Mouse (Mus musculus): Measurements from ENCODE around the gene Arid2. TPM values are rescaled to one million over a fixed set of nuclear protein-coding genes. Genes with fewer than 3 reads are reported as not detected.
"Not testable (repeated sequence)": the region's sequence is repeated elsewhere in the genome, so short reads cannot be mapped to it uniquely, and the experiment has no call there.

The Arid2 gene
- polyA plus RNA-seq, 1 experiment, result 0.61 TPM

DNA sequence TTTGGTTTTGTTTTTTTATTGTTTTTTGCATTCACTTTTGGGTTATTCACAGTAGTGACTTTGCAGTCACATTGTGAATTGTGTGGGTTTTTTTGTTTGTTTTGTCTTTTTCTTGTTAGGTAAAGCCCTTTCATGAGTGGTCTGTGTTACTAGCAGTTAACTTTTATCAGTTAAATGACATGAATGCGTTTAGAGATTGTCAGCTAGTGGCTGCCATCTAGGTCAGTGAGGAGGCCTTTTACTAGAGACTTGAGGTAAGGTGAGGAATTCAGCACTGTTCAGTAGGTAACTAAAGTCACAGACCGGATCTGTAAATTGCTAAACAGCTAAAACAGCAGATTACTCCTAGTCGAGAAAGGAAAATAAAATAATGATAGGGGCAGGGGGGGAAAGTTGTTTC, 6.1 kb downstream of the Arid2 start:
- no peaks in the 10 kb centered on the region for H3K9me3 ChIP-seq (ENCODE audit: control insufficient read depth, low read length)
- H3K36me3 ChIP-seq (ENCODE audit: control insufficient read depth), result peaks cover 60% of the 10 kb centered on the region
- H3K4me3 ChIP-seq (replicated peaks), result no peak overlapping the region
- peaks cover 59% of the 10 kb centered on the region for H3K4me1 ChIP-seq (ENCODE audit: control insufficient read depth)
- no peak for TF ChIP-seq GATA1 (IDR thresholded peaks at IDR 0.05; ENCODE audit: low read length)
- no peak for TF ChIP-seq TAL1 (IDR thresholded peaks at IDR 0.05; ENCODE audit: low read length)
- no peaks in the 10 kb centered on the region for H3K27me3 ChIP-seq (ENCODE audit: control insufficient read depth)

DNA sequence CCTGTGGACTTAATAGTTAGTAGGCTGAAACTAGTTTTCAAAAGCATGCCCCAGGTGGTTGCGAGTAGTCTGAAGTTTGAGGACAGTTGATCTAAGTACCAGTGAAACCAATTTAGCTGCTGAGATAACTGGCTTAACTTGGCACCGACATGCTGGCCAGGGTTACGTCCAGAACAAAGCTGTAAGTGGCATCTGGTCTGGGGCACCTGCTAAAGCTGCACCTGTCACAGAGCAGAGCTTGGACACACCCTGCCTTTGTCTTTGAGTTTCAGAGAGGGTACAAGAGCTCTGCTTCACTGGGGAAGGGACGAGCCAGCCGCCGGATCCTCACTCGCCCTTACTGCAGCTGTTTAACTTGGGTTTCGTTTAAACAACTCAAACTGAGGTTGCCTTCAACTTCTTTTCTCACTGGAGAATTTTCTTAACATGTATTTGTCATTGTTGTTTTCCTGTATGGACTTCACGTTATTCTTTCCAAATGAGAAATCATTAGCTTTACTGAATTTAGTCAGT, 9.8 kb downstream of the Arid2 start:
- H3K9me3 ChIP-seq (ENCODE audit: control insufficient read depth, low read length), result no peaks in the 10 kb centered on the region
- TF ChIP-seq TAL1 (IDR thresholded peaks at IDR 0.05; ENCODE audit: low read length), result no peak
- TF ChIP-seq GATA1 (IDR thresholded peaks at IDR 0.05; ENCODE audit: low read length), result no peak
- peaks cover 76% of the 10 kb centered on the region for H3K36me3 ChIP-seq (ENCODE audit: control insufficient read depth)
- peaks cover 40% of the 10 kb centered on the region for H3K4me1 ChIP-seq (ENCODE audit: control insufficient read depth)
- no peaks in the 10 kb centered on the region for H3K27me3 ChIP-seq (ENCODE audit: control insufficient read depth)
- H3K4me3 ChIP-seq (replicated peaks), result no peak overlapping the region

DNA sequence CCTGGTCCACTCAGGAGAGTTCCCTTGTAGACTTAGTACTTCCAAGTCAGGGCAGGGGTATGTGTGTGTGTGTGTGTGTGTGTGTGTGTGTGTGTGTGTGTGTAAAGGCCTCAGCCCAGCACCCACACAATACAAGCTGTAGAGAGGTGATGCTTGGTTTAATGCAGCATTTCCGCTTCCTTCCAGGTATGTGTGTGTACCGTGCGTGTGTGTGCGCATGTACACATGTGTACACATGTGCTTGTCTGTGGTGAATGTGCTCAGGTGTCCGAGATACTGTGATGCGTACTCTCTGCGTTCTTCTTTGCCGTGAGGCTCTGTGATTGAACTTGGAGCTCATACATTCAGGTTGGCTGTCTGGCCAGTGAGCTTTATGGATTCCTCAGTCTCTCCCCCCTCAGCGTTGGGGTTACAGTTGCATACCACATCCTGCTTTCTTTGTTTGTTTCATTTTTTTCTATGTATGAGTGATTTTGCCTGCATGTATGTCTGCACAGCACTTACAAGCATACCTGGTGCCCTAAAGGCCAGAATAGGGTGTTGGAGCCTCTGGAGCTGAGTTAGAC, 10.4 kb downstream of the Arid2 start:
- no peak overlapping the region for H3K4me3 ChIP-seq (replicated peaks)

DNA sequence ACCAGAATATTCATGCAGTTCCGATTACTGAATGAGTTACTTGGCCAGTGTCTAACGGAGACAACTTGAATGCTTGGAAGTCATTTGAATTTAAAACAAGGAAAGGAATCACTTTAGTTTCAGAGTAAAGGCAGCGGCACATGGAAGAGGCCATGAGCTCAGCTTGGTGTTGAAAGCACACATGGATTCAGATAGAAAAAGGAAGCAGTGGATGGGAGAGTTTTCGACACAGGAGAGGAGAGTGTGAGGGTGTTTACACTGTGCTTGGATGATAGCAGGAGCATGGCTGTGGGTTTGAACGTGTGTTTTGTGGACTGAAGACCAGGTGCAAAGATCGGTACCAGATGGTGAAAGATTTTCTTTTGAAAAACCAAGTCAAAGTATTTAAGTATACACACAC, 22.0 kb downstream of the Arid2 start:
- H3K4me1 ChIP-seq (ENCODE audit: control insufficient read depth), result peaks cover 19% of the 10 kb centered on the region
- peaks cover 72% of the 10 kb centered on the region for H3K36me3 ChIP-seq (ENCODE audit: control insufficient read depth)
- TF ChIP-seq GATA1 (IDR thresholded peaks at IDR 0.05; ENCODE audit: low read length) (no peak), TAL1 (IDR thresholded peaks at IDR 0.05; ENCODE audit: low read length) (no peak)
- no peak overlapping the region for H3K4me3 ChIP-seq (replicated peaks)
- H3K9me3 ChIP-seq (ENCODE audit: control insufficient read depth, low read length), result no peaks in the 10 kb centered on the region
- no peaks in the 10 kb centered on the region for H3K27me3 ChIP-seq (ENCODE audit: control insufficient read depth)

More for the DNA sequence above, 10.4 kb downstream of the Arid2 start:
- Histone ChIP-seq H3K9me3 (ENCODE audit: control insufficient read depth, low read length) (no peaks in the 10 kb centered on the region), H3K27me3 (ENCODE audit: control insufficient read depth) (no peaks in the 10 kb centered on the region), H3K4me1 (ENCODE audit: control insufficient read depth) (peaks cover 38% of the 10 kb centered on the region), H3K36me3 (ENCODE audit: control insufficient read depth) (peaks cover 81% of the 10 kb centered on the region)
- no peak for TF ChIP-seq GATA1 (IDR thresholded peaks at IDR 0.05; ENCODE audit: low read length)

DNA sequence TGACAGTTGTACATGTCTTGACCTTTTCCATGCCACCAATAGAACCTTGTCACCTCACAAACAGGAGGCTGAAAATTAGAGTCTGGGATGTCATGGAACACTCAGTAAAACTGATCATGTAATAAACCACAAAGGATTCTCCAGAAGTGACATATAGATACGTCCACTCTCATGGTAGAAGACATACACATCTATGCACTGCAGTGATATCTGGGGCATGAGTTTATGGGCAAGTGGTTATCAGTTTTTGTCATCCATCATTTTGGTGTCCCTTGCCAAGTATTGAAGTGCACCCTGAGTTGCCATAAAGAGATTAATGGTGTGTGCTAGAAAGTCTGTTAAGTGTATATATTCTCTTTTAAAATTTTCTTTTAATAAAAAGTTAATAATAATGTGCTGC, 25.6 kb downstream of the Arid2 start:
- Histone ChIP-seq H3K36me3 (ENCODE audit: control insufficient read depth) (peaks cover 62% of the 10 kb centered on the region), H3K9me3 (ENCODE audit: control insufficient read depth, low read length) (no peaks in the 10 kb centered on the region), H3K4me1 (ENCODE audit: control insufficient read depth) (peaks cover 16% of the 10 kb centered on the region), H3K4me3 (replicated peaks) (no peak overlapping the region), H3K27me3 (ENCODE audit: control insufficient read depth) (no peaks in the 10 kb centered on the region)
- no peak for TF ChIP-seq TAL1 (IDR thresholded peaks at IDR 0.05; ENCODE audit: low read length)
- TF ChIP-seq GATA1 (IDR thresholded peaks at IDR 0.05; ENCODE audit: low read length), result no peak

DNA sequence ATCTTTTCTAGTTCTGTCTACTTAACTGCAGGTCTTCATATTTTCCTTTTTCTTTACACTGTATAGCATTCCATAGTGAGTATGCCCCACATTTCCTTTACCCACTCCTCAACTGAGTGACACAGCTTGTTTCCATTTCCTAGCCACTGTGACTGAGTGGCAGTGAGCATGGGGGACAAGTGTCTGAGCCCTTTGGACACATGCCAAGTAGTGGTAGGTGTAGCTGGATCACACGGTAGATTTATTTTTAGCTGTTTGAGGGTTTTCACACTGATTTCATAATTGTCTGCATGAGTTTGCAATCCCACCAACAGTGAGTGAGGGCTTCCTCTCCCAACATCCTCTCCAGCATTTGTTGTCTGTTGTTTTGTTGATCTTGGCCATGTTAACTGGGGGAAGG, 28.3 kb downstream of the Arid2 start:
- Histone ChIP-seq H3K4me1 (ENCODE audit: control insufficient read depth) (peaks cover 15% of the 10 kb centered on the region), H3K9me3 (ENCODE audit: control insufficient read depth, low read length) (no peaks in the 10 kb centered on the region), H3K36me3 (ENCODE audit: control insufficient read depth) (peaks cover 48% of the 10 kb centered on the region), H3K4me3 (replicated peaks) (no peak overlapping the region), H3K27me3 (ENCODE audit: control insufficient read depth) (no peaks in the 10 kb centered on the region)
- TF ChIP-seq GATA1 (IDR thresholded peaks at IDR 0.05; ENCODE audit: low read length), result no peak
- TF ChIP-seq TAL1 (IDR thresholded peaks at IDR 0.05; ENCODE audit: low read length), result no peak

DNA sequence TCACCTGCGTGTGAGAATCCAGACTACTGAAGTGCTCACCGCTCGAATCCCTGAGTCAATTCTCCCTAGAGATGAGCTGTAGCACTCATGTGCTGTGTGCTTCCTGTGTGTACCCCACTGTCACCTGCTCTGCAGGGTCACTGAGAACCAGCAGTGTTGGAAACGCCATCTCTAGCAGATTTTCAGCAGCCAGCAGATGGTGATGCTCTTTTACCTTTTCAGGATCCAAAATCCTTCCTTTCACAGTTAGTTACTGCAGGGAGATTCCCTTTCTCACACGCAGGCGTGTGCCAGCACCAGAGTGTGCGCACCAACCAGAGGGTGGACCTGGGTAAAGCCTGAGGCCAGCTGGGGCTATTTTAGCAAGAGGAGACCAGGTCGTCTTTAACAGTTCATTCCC, 32.0 kb downstream of the Arid2 start:
- H3K36me3 ChIP-seq (ENCODE audit: control insufficient read depth), result peaks cover 35% of the 10 kb centered on the region
- no peak overlapping the region for H3K4me3 ChIP-seq (replicated peaks)
- no peaks in the 10 kb centered on the region for H3K9me3 ChIP-seq (ENCODE audit: control insufficient read depth, low read length)
- H3K27me3 ChIP-seq (ENCODE audit: control insufficient read depth), result no peaks in the 10 kb centered on the region
- TF ChIP-seq TAL1 (IDR thresholded peaks at IDR 0.05; ENCODE audit: low read length), result no peak
- TF ChIP-seq GATA1 (IDR thresholded peaks at IDR 0.05; ENCODE audit: low read length), result no peak
- no peaks in the 10 kb centered on the region; the same call in none of the 2 replicates for H3K4me1 ChIP-seq (ENCODE audit: control insufficient read depth)

DNA sequence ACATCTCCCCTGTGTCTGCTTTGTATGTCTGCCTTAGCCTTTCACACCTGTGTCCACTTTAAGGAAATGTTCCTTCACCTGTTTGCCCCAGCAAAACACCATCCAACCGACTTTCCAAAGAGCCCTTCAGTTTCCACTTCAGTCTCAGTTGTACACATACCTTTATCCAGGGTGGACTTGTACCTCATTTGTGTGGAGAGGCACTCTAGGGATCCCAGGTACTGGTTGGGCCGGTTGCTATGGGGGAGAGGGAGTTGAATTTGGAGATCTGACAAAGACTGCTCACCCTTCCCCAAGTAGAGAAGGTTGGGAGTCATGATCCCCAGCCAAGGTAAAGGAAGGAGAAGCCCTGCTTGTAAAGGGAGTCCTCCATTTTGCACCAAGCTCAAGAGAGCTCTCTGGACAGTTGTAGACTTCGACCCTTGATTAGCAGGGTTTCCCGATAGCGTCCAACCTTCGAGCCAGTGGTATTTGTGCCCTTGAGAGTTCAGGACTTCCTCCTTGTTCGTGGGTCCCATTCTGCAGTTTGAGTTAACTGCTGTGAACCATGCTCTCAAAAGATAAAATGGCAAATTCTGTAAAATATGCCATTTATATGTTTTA, 38.5 kb downstream of the Arid2 start:
- H3K27me3 ChIP-seq (ENCODE audit: control insufficient read depth), result no peaks in the 10 kb centered on the region
- no peak overlapping the region for H3K4me3 ChIP-seq (replicated peaks)
- peaks cover 16% of the 10 kb centered on the region for H3K4me1 ChIP-seq (ENCODE audit: control insufficient read depth)
- peaks cover 48% of the 10 kb centered on the region for H3K36me3 ChIP-seq (ENCODE audit: control insufficient read depth)
- TF ChIP-seq GATA1 (IDR thresholded peaks at IDR 0.05; ENCODE audit: low read length) (no peak), TAL1 (IDR thresholded peaks at IDR 0.05; ENCODE audit: low read length) (no peak)
- H3K9me3 ChIP-seq (ENCODE audit: control insufficient read depth, low read length), result no peaks in the 10 kb centered on the region

DNA sequence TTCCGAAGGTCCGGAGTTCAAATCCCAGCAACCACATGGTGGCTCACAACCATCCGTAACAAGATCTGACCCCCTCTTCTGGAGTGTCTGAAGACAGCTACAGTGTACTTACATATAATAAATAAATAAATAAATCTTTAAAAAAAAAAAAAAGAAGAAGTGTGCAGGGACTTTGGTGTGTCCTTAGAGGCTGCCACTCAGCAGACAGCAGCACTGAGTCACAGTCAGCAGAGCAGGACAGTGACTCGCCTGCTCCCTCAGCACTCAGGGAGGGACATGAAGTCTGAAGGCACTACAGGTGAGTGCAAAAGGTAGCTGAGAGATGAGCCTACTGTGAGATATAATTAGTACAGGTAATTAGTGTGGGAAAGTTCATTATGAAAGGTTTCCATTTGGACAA, 41.4 kb downstream of the Arid2 start:
- not testable (repeated sequence) for H3K9me3 ChIP-seq (ENCODE audit: control insufficient read depth, low read length); H3K4me3 ChIP-seq (replicated peaks); H3K27me3 ChIP-seq (ENCODE audit: control insufficient read depth)
- peaks cover 31% of the 10 kb centered on the region for H3K4me1 ChIP-seq (ENCODE audit: control insufficient read depth)
- peaks cover 71% of the 10 kb centered on the region for H3K36me3 ChIP-seq (ENCODE audit: control insufficient read depth)

DNA sequence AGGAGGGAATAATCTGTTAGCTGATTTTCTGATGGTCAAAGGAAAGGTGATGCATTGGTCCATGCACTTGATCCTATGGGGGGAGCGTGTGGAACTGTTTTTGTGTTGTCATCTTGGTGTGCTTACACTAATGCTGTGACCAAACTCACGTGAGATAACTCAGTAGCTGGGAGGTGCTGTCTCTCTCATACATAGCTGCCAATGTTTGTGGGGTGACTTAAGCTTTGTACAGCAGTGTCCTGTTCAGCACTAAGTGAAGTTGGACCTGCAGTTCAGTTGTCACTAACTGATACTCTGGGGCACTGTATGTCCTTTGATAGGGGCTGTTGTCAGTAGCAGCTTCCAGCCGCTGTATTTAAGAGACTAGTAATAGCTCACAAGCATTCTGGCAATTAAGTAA, 43.2 kb downstream of the Arid2 start:
- peaks cover 31% of the 10 kb centered on the region for H3K4me1 ChIP-seq (ENCODE audit: control insufficient read depth)
- no peaks in the 10 kb centered on the region for H3K9me3 ChIP-seq (ENCODE audit: control insufficient read depth, low read length)
- TF ChIP-seq TAL1 (IDR thresholded peaks at IDR 0.05; ENCODE audit: low read length) (no peak), GATA1 (IDR thresholded peaks at IDR 0.05; ENCODE audit: low read length) (no peak)
- H3K27me3 ChIP-seq (ENCODE audit: control insufficient read depth), result no peaks in the 10 kb centered on the region
- H3K4me3 ChIP-seq (replicated peaks), result no peak overlapping the region
- peaks cover 63% of the 10 kb centered on the region for H3K36me3 ChIP-seq (ENCODE audit: control insufficient read depth)
